Mouse (Mus musculus) gonadal fat pad, adult 2 months (tissue): Measurements from ENCODE around the gene Atxn10. TPM values are rescaled to one million over a fixed set of nuclear protein-coding genes. Genes with fewer than 3 reads are reported as not detected.

ENCODE experiments used
- DNase-seq: peaks from one replicate; pipeline ENCODE4 v3.0.0-alpha.2; 2012; ENCODE audit warnings: low read depth
- polyA plus RNA-seq: library from polyadenylated mRNA; depleted of rRNA; stranded (reverse); fragments of >200 nt; gene quantifications from 2 replicates; pipeline ENCODE4 v1.2.3, GENCODE M21; 2012

Gene Atxn10
- polyA plus RNA-seq, 1 experiment = 80.2 TPM

GRCm38 (mm10) chr15:85334234-85334633 is 1.8 kb upstream of the Atxn10 start:
- DNase-seq = no peak

DNA sequence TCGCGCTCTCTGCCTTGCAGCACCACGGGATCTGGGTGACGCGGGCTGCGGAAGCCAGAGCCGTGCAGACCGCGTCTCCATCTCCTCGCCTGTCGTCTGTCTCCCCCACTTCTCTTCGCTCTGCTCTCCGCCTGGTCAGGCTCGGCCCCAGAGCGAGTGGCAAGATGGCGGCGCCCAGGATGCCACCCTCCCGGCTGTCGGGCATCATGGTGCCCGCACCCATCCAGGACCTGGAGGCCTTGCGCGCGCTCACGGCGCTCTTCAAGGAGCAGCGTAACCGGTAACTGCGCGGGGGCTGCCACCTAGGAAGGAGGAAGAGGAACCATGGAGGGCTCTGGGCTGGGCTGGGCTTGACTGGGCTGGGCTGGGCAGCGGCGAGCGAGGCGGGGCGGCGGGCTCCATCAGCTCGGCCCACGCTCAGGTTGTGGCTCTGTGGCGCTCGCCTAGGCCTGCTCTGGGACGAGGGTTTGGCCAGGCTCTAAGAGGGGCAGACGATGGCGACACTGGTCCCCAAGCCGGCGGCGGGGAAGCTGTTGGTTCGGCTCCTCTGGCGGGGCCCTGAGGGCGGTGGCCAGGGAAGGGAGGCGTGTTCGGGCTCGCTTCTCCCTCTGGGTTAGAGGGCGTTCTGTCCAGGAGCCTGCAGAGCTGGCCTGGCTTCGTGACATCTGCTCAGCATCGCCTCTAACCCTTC is 401 bp downstream of the Atxn10 start:
- no peak for DNase-seq

- DNase-seq = no peak
Measured at GRCm38 (mm10) chr15:85337219-85337618, 1.2 kb downstream of the Atxn10 start.

DNA sequence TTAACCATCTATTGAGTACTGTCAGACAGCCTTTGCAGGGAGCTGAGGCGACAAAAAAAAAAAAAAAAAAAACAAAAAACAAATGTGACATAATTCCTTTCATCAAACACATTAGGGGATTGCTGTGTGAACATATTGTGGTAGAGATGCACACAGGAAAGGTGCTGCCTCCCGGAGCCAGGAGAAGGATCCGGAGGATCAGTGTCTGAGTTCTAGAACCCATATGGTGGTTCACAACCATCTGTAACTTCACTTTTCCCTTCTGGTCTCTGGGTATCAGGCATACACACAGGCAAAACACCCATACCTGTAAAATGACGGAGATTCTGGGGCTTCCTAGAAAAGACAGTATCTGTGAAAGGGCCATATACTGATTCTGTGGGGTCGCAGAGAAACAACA is 1.9 kb downstream of the Atxn10 start:
- no peak for DNase-seq

DNA sequence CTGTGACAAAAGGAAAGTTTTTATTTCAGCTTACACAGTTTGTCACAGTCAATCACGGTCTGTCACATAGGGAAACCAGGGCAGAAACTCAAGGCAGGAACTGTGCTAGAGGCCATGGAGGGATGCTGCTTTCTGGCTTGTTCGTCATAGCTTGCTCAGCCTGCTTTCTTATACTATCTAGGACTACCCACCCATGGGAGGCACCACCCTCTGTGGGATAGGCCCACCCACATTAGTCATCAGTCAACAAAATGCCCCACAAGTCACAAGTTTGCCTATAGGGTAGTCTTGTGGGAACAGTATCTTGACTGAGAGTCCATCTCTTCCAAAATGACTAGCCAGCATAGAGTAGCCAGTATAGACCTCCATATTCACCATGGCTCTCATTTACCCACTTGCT is 6.2 kb downstream of the Atxn10 start:
- DNase-seq = no peak

GRCm38 (mm10) chr15:85344673-85345072 is 8.6 kb downstream of the Atxn10 start:
- DNase-seq = no peak

DNA sequence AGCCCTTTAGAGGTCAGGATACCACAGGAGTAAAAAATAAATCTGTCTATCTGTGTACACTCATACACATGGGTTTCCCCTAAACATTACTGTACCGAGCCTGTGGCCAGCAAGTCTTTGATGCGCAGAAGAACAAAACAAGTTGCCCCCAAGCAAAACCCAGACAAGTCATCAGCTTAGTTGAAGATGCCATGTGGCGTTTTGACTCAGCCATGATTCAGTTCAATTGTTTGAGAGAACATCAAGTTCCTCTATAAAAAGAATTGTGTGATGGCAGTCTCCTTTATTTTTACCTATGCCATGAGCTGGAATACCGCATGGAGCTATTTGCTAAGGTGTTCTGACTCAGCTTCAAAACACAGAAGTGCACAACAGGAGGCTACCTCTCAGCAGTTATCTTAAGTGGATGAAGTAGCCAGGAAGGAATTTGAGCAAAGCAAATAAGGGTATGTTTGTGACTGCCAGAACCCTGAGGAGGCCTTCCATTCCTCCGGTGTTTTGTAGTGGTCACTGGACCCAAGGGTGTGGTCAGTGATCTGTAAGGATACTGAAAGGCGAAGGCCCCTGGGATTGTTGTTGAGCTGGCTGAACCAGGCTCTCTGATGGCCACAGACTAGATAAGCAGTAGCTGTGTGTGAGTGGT is 11.1 kb downstream of the Atxn10 start:
- DNase-seq = no peak

DNA sequence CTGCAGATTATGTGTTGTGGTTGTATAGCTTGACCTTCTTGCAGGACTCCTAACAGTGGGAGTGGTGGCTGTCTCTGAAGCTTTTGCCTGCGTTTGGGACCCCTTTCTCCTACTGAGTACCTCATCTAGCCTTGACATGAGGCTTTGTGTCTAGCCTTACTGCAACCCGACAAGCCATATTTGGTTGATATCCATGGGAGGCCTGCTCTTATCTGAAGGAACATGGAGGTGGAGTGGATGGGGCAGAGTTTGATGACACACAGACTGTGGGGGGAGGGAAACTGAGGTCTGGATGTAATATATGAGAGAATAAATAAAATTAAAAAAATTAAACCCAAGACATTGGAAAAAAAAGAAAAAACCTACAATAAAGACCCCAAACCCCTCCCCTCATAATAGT is 14.1 kb downstream of the Atxn10 start:
- DNase-seq = no peak

- DNase-seq = no peak
Measured at GRCm38 (mm10) chr15:85354060-85354459, 18.0 kb downstream of the Atxn10 start.

DNA sequence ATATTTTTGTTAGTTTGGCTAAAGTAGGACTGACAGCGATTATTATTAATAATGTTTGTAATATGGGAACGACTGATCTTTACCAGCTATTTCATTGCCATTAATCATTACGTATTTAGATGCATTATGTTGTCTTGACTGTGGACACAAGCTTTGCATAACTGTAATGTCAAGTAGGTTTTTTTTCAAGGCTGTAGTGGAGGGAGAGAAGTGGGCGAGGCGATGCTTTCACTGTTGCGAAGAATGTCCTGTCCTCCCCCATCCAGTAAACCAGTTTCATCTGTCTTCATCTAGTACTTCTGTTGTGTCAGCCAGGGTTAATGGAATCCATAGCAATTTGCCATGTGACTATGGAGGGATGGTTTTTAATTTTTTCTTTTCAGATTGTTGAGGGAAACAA is 20.1 kb downstream of the Atxn10 start:
- DNase-seq = no peak

DNA sequence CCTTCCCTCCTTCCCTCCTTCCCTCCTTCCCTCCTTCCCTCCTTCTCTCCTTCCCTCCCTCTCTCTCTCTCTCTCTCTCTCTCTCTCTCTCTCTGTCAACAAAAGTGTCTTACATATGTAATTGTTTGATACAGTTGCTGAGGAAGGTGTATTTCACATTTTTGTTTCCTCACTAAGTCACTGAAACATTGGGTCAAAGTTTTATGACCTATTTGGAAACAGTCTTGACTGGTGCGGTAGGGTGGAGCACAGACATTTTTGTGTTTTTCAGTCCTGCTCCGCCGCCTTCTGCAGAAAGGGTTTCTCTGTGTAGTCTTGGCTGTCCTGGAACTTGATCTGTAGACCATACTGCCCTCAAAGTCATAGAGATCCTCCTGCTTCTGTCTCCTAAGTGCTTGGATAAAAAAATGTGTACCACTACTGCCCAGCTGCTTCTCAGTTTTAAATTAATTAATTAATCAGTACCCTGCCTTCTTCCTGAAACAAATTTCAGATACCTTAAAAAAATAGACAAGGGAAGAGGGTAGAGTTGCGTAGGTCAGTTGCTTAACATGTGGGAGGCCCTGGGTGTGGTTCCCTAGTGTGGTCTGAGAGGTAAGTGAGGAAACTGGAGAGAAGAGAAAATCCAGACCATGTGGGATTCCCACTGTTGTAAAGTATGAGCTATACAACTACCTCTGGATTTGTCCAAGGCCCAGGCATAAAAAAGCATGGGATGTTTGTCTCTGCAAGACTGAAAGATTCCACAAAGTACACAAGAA is 21.6 kb downstream of the Atxn10 start:
- no peak for DNase-seq

- DNase-seq = no peak
Measured at GRCm38 (mm10) chr15:85359483-85359882, 23.4 kb downstream of the Atxn10 start.

GRCm38 (mm10) chr15:85359901-85360300 is 23.9 kb downstream of the Atxn10 start:
- no peak for DNase-seq

DNA sequence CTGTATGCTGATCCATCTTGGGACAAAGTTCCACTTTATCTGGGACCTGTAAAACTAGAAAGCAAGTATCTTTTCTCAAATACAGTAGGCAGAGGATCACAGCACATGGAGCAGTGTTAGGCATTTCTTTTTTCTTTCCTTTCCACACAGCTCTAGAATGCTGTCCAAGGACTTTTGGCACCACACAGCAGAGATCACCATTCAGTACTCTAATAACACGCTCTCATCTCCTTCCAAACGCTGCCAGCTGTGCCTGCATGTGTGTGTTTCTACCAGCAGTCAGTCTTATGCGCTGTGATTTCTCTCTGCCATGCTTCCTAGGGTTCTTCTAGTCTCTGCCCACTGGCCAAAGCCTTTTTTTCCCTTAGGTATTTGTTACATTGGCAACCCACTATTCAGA is 28.3 kb downstream of the Atxn10 start:
- no peak for DNase-seq

DNA sequence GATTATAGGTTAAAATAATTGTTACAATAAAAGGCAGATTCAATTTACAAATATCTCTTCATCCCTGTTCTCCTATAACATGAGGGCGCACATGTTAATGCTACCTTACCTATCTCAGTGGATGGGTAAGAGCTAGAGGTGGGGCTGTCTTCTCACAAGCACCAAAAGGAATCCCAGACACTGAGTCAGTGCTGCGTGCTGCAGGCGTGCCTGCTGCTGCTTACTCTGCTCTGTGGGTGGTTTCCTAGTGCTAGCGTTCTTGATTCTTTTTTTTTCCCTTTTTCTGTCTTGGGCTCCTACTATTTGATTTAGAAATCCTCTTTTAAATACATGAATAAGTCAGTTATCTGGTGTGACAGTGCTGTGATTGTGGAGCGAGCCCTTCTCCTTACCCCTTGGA is 30.9 kb downstream of the Atxn10 start:
- DNase-seq = no peak

GRCm38 (mm10) chr15:85369765-85370164 is 33.7 kb downstream of the Atxn10 start:
- no peak for DNase-seq

GRCm38 (mm10) chr15:85373125-85373524 is 37.1 kb downstream of the Atxn10 start:
- no peak for DNase-seq

GRCm38 (mm10) chr15:85383477-85383876 is 47.4 kb downstream of the Atxn10 start:
- no peak for DNase-seq

DNA sequence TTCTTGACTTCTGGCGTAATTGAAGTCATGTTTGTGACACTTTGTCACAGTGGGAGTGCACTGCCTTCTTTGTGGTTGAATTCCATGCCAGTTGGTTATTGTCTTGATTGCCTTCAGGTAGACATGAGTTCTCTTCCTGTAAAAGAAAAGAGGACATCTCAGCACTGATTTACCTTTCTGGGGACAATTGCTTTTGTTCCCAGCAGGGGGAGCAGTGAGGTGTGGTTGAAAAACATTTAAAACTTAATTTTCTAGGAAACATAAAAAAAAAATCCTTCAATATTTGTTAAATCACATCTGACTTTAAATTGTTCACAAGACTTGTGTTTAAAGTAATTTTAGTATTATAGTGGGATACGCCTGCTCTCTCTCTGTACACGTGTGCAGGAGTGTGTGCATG is 52.7 kb downstream of the Atxn10 start:
- no peak for DNase-seq

DNA sequence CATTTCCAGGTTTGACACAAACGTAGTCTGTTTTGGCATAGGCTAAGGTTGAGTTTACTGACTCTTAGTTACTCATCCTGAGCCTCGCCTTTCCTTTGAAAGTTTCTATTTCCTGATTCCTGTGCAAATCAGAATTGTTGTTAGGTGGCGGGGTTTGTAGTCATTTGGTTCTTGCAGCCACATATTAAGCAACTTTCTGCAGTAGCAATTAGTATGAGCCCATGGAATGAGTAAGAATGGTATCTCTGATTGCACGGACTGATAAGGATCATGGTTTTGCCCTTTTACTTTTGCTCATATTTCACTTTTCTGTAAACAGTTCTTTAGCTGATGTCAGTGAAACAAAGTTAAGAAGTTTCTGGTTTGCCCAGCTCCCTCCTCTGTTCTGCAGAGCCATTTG is 53.9 kb downstream of the Atxn10 start:
- DNase-seq = no peak

- DNase-seq = no peak
Measured at GRCm38 (mm10) chr15:85395360-85395759, 59.3 kb downstream of the Atxn10 start.

DNA sequence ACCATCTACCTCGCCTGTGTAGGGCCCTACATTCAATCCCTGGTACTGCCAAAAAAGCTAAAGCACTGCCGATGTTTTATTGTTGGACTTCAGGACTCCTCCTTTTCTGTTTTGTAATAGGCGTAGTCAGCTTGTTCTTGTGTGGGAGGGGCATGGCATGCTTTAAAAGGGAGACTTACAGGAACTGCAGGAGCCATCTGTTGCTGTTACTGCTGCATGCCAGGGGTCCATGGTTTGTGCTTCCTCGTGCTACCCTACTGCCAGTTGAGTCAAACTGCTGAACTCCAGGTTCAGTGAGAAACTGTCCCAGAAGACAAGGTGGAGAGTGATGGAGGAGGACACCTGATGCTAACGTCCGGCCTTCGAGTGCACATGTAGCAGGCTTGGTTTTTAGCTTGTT is 65.9 kb downstream of the Atxn10 start:
- no peak for DNase-seq

DNA sequence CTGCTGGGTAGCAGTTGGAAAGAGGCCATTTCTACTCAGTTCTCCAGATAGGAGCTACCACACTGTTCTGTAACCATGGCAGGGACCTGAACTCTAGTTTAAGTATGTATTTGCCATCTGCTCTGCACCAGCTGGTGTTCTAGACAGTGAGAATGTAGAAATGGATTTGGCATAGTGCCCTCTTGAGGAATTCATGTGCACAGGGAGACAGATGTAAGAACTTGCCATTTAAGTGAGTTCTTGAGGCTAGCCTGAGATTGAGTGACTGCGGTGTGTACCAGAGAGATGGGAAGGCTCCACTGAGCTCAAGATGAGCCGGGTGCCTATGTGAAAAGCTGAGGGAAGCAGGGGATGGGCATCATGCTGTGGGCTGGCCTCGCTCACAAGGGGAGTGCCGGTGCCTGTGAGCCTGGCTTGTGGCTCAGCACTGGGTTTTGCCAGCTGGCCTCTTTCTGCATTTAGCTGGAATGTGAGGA is 67.2 kb downstream of the Atxn10 start:
- DNase-seq = no peak
